Mouse (Mus musculus) testis, adult 2 months (tissue): ENCODE measurements around the gene Stard13.

Experiments used
- CTCF ChIP-seq: fragments of 200-500 bp; IDR thresholded peaks from 2 replicates; pipeline ENCODE4 v1.5.1; 2012; ENCODE audit warnings: low read depth, mild to moderate bottlenecking, inconsistent platforms, low read length, moderate library complexity; ENCODE audit not compliant: control insufficient read depth, insufficient read depth, insufficient replicate concordance
- POLR2A ChIP-seq: fragments of 200-500 bp; IDR thresholded peaks from 2 replicates; pipeline ENCODE4 v1.6.1; 2012; ENCODE audit warnings: low read depth, mild to moderate bottlenecking, inconsistent platforms, low read length, moderate library complexity; ENCODE audit not compliant: control insufficient read depth

DNA sequence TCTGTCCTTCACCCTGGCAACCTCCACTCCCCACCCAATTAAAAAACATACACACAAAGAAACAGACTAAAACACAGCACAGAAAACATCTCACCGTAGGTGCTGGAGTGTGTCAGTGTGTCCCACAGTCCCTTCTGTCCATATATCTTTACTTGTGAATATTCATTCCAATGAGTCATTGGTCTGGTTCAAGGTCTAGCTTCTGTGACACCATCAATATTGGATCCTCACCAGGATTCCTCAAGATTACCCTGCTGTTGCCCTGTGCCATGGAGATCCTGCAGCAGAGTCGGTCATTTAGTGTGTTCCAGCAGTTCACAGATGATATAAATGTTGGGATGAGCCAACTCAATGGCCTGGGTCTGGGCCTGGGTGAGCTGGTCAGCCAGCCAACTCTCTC lies 42.4 kb upstream of the Stard13 start:
- no peak for TF ChIP-seq CTCF
- TF ChIP-seq POLR2A, result no peak
